Mouse (Mus musculus) myocyte (in vitro differentiated cells): ENCODE results near the gene Cpa2. TPM values are rescaled to one million over a fixed set of nuclear protein-coding genes. Genes with fewer than 3 reads are reported as not detected.

ENCODE experiments used
- H3K27me3 ChIP-seq: one replicate; pipeline ENCODE4 v1.6.1; 2011; ENCODE audit not compliant: control insufficient read depth, insufficient read depth, insufficient read length
- H3K36me3 ChIP-seq: one replicate; pipeline ENCODE4 v1.6.1; 2011; ENCODE audit not compliant: control insufficient read depth, insufficient read depth
- H3K4me2 ChIP-seq: one replicate; pipeline ENCODE4 v1.6.1; 2011; ENCODE audit warnings: low read depth, control low read depth
- H3K4me3 ChIP-seq: one replicate; pipeline ENCODE4 v1.5.1; 2011; ENCODE audit warnings: mild to moderate bottlenecking, control low read depth, moderate library complexity
- H3K79me2 ChIP-seq: one replicate; pipeline ENCODE4 v1.6.1; 2011; ENCODE audit not compliant: control insufficient read depth, insufficient read depth
- H3ac ChIP-seq: one replicate; pipeline ENCODE4 v1.6.1; 2011; ENCODE audit not compliant: control insufficient read depth, insufficient read length
- CEBPB ChIP-seq: IDR thresholded peaks from 2 replicates; pipeline ENCODE4 v1.6.1; 2011; ENCODE audit warnings: mild to moderate bottlenecking, moderate library complexity; ENCODE audit not compliant: poor library complexity, insufficient read depth, severe bottlenecking
- E2F4 ChIP-seq: IDR thresholded peaks from one replicate; pipeline ENCODE4 v1.6.1; 2011; ENCODE audit warnings: mild to moderate bottlenecking, control low read depth, moderate library complexity; ENCODE audit not compliant: insufficient read depth
- MAX ChIP-seq: IDR thresholded peaks from one replicate; pipeline ENCODE4 v1.6.1; 2011; ENCODE audit warnings: low read depth, mild to moderate bottlenecking, control low read depth
- MYOD1 ChIP-seq, 3 experiments: IDR thresholded peaks; one replicate each; pipeline ENCODE4 v1.6.1; 2011; ENCODE audit warnings: control low read depth in 2 of 3, low read depth in 2 of 3, mild to moderate bottlenecking in 2 of 3, moderate library complexity in 1 of 3; ENCODE audit not compliant: insufficient read length in 2 of 3, control insufficient read depth in 1 of 3
- MYOG ChIP-seq, 3 experiments: IDR thresholded peaks; one replicate each; pipeline ENCODE4 v1.6.1; 2011; ENCODE audit warnings: control low read depth in 2 of 3, low read depth in 2 of 3, mild to moderate bottlenecking in 2 of 3; ENCODE audit not compliant: insufficient read length in 2 of 3, control insufficient read depth in 1 of 3, insufficient read depth in 1 of 3
- POLR2A ChIP-seq: IDR thresholded peaks from one replicate; pipeline ENCODE4 v1.6.1; 2011; ENCODE audit warnings: low read depth, mild to moderate bottlenecking, control low read depth, moderate library complexity; ENCODE audit not compliant: insufficient read length
- POLR2AphosphoS2 ChIP-seq: IDR thresholded peaks from one replicate; pipeline ENCODE4 v1.6.1; 2011; ENCODE audit warnings: low read depth, control low read depth; ENCODE audit not compliant: insufficient read length
- REST ChIP-seq: IDR thresholded peaks from one replicate; pipeline ENCODE4 v1.6.1; 2011; ENCODE audit warnings: mild to moderate bottlenecking, control low read depth, moderate library complexity; ENCODE audit not compliant: insufficient read depth, insufficient read length
- SRF ChIP-seq: IDR thresholded peaks from one replicate; pipeline ENCODE4 v1.6.1; 2011; ENCODE audit warnings: low read depth; ENCODE audit not compliant: control insufficient read depth, insufficient read length
- TCF12 ChIP-seq: IDR thresholded peaks from one replicate; pipeline ENCODE4 v1.6.1; 2011; ENCODE audit warnings: mild to moderate bottlenecking, control low read depth; ENCODE audit not compliant: poor library complexity, insufficient read depth, severe bottlenecking
- TCF3 ChIP-seq: IDR thresholded peaks from one replicate; pipeline ENCODE4 v1.6.1; 2011; ENCODE audit warnings: low read depth, control low read depth; ENCODE audit not compliant: insufficient read length
- USF1 ChIP-seq: IDR thresholded peaks from one replicate; pipeline ENCODE4 v1.6.1; 2011; ENCODE audit warnings: low read depth, mild to moderate bottlenecking, control low read depth, moderate library complexity
- polyA plus RNA-seq: library from polyadenylated mRNA; unstranded; fragments of >200 nt; fragmentation: generic; extraction: Trizol; gene quantifications from one replicate; pipeline ENCODE4 v1.2.1, GENCODE M21; 2012; ENCODE audit warnings: missing spikeins

Gene Cpa2
- polyA plus RNA-seq, 1 experiment: not detected

DNA sequence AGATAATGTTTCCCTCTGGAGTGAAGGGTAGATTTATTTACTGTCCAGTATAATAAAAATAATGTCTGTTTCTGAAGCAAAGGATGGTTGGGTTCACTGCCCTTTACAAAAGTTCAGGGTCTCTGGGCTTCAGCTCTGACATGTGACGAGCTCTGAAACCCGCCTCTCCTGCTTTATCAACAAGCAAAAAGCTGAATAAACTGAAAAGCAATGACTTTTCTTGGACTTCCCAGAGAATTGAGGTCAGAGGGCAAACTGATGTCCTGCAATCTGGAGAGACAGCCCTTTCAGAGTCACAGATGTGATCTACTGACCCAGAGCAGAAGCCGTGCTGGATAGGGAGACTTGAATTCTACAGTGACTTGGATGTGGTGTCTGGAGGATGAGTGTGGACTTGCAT is 58.7 kb downstream of the Cpa2 start:
- no peak overlapping the region for H3ac ChIP-seq
- no peak for TF ChIP-seq POLR2A
- no peak overlapping the region for H3K4me2 ChIP-seq
- H3K36me3 ChIP-seq: no peaks in the 10 kb centered on the region
- no peak overlapping the region for H3K4me3 ChIP-seq
- H3K27me3 ChIP-seq: no peaks in the 10 kb centered on the region
- H3K79me2 ChIP-seq: no peaks in the 10 kb centered on the region

DNA sequence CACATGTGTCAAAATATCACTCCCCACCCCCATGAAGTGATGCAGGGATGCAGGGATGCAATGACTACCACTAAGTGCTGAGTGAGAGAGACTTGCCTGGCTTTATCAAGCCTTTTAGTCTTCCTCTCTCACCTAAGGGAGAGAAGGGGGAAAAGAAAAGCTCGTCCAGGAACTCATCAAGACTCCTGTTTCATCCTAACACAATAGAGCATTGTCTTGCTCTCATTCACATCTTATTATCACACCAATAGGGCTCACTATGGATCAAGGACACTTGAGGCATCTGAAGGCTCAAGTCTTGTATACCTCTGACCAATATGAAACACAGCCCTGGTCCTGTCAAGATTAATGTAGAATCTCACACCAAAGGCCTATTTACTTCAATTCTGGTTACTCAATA is 59.6 kb downstream of the Cpa2 start:
- no peak for TF ChIP-seq POLR2AphosphoS2
- TF ChIP-seq TCF3: no peak
- no peak for TF ChIP-seq TCF12
- Histone ChIP-seq H3K4me2 (no peak overlapping the region), H3K27me3 (no peaks in the 10 kb centered on the region), H3K79me2 (no peaks in the 10 kb centered on the region), H3K36me3 (no peaks in the 10 kb centered on the region), H3ac (no peak overlapping the region), H3K4me3 (no peak overlapping the region)

DNA sequence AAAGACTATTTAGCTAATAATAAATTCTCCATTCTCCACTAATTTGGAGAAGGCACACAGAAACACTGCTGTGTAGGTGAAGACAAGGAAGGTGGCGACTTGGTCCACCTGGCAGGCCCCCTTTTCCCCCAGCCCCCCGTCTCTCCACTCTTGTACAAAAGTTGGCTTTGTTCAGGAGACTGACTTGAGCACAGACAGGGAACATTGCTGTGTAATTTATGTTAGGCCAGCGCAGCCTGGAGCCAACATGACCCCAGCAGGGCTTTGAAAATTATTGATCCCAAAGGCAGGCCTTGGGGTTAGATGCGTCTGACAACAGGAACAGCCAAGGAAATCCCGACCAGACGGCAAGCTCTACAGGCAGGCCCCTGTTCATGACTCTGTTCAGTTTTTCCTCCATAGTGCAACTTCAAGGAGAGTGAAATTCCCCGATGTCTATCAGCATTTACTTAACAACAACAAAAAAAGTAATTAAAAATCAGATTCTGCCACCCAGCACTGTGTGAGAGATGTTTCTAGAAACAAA is 63.0 kb downstream of the Cpa2 start:
- Histone ChIP-seq H3K27me3 (no peaks in the 10 kb centered on the region), H3K4me2 (no peak overlapping the region), H3K79me2 (no peaks in the 10 kb centered on the region), H3K36me3 (no peaks in the 10 kb centered on the region), H3K4me3 (no peak overlapping the region), H3ac (no peak overlapping the region)
- TF ChIP-seq TCF3: no peak
- no peak for TF ChIP-seq SRF
- no peak for TF ChIP-seq MAX
- no peak for TF ChIP-seq E2F4
- TF ChIP-seq REST: no peak

- H3K4me2 ChIP-seq: no peak overlapping the region
- no peak overlapping the region for H3K4me3 ChIP-seq
- TF ChIP-seq USF1: no peak
- TF ChIP-seq REST: no peak
- no peak for TF ChIP-seq SRF
- no peak for TF ChIP-seq MYOG (IDR thresholded peaks at IDR 0.05; ENCODE audit: control insufficient read depth in 1 of 3, insufficient read depth in 1 of 3, insufficient read length in 2 of 3, low read depth in 2 of 3)
- TF ChIP-seq MYOD1 (IDR thresholded peaks at IDR 0.05; ENCODE audit: control insufficient read depth in 1 of 3, insufficient read length in 2 of 3, low read depth in 2 of 3): no peak
- no peak for TF ChIP-seq TCF3
- TF ChIP-seq POLR2AphosphoS2: no peak
- no peak for TF ChIP-seq E2F4
- TF ChIP-seq TCF12: no peak
- no peak for TF ChIP-seq CEBPB
- no peak for TF ChIP-seq POLR2A
- no peak for TF ChIP-seq MAX
- H3ac ChIP-seq: no peak overlapping the region
- no peaks in the 10 kb centered on the region for H3K27me3 ChIP-seq
- H3K79me2 ChIP-seq: no peaks in the 10 kb centered on the region
- no peaks in the 10 kb centered on the region for H3K36me3 ChIP-seq
These were observed 63.7 kb downstream of the Cpa2 start for GRCm38 (mm10) chr6:30605111-30605510.

- Histone ChIP-seq H3K79me2 (no peaks in the 10 kb centered on the region), H3K4me2 (no peak overlapping the region), H3K4me3 (no peak overlapping the region), H3K27me3 (no peaks in the 10 kb centered on the region), H3K36me3 (no peaks in the 10 kb centered on the region), H3ac (no peak overlapping the region)
- no peak for TF ChIP-seq TCF3
- TF ChIP-seq REST: no peak
- TF ChIP-seq MAX: no peak
- no peak for TF ChIP-seq POLR2AphosphoS2
- TF ChIP-seq CEBPB: no peak
- TF ChIP-seq TCF12: no peak
- TF ChIP-seq USF1: no peak
- no peak for TF ChIP-seq MYOD1 (IDR thresholded peaks at IDR 0.05; ENCODE audit: control insufficient read depth in 1 of 3, insufficient read length in 2 of 3, low read depth in 2 of 3)
- no peak for TF ChIP-seq E2F4
These were observed 64.3 kb downstream of the Cpa2 start for GRCm38 (mm10) chr6:30605672-30606071.

DNA sequence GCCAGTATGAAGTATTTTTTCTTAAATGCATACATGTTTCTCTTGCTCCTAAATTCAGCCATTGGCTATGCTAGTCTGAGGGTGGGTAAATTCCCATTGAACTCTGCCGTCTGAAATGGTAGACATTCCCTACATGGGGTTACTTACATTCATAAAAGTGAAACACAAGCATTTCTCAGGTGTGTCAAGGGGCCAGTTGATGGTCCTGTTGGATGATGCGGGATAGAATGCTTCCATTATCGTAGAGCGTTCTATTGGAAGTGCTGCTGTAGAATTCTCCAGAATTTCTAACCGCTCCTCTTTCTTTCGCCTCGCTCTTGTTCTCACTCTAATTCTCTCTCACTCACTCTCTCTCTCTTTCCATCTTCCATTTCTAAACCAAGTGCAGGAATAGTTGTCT is 69.3 kb downstream of the Cpa2 start, which contains the start of gene Cpa5:
Gene Cpa5, plus strand, starts transcription at position 301 of the 400 bp plus-strand sequence.
- H3K79me2 ChIP-seq: no peaks in the 10 kb centered on the region
- no peak within 1 kb of the TSS for H3K4me2 ChIP-seq
- no peaks in the 10 kb centered on the region for H3K27me3 ChIP-seq
- no peak for TF ChIP-seq MAX
- TF ChIP-seq CEBPB: no peak
- TF ChIP-seq TCF12: no peak
- TF ChIP-seq SRF: no peak
- TF ChIP-seq E2F4: no peak
- no peak for TF ChIP-seq POLR2A
- no peak for TF ChIP-seq TCF3
- TF ChIP-seq REST: no peak
- no peak for TF ChIP-seq POLR2AphosphoS2
- no peak for TF ChIP-seq MYOG (IDR thresholded peaks at IDR 0.05; ENCODE audit: control insufficient read depth in 1 of 3, insufficient read depth in 1 of 3, insufficient read length in 2 of 3, low read depth in 2 of 3)
- TF ChIP-seq MYOD1 (IDR thresholded peaks at IDR 0.05; ENCODE audit: control insufficient read depth in 1 of 3, insufficient read length in 2 of 3, low read depth in 2 of 3): no peak
- TF ChIP-seq USF1: no peak
- no peak within 1 kb of the TSS for H3ac ChIP-seq
- H3K4me3 ChIP-seq: no peak within 1 kb of the TSS
- no peaks in the 10 kb centered on the region for H3K36me3 ChIP-seq
